Mouse (Mus musculus): ENCODE results near the gene Rps15. TPM values are rescaled to one million over a fixed set of nuclear protein-coding genes. Genes with fewer than 3 reads are reported as not detected.

Gene Rps15
- polyA plus RNA-seq, 1 experiment: 1,107 TPM

DNA sequence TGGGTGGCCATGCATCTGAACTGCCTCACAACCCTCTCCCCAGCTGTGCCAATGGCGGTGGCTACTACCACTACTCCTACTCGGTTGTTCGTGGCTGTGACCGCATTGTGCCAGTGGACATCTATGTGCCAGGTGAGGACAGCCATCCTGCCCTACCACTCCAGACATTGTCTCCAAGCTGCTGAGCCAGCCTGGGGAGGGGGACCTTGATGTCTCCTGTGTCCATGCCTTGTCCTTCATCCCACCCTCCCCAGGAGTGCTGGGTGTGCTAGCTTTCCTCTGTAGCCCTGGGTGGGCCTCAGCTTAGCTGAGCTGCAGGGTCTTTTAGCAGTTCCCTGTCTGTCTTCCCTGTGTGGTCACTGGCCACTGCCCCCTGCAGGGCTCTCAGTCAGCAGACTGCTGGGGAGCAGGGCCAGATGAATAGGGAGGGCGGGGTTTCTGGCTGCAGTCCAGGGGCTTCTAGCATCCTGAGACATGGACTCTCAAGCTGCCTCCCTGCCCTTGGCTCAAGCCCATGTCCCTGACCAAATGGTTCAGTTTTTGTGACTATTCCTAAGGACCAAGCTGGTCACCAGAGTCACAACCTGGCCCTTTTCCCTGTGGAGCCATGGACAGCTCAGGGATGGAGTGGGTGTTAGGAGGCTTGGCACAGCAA is 36.2 kb upstream of the Rps15 start:
- Histone ChIP-seq H3K27ac (replicated peaks; ENCODE audit: low read depth, low read length) (no peak overlapping the region), H3K4me3 (ENCODE audit: insufficient read depth, low read depth, low read length) (no peak overlapping the region), H3K4me1 (ENCODE audit: control insufficient read depth, insufficient read depth, insufficient read length, low read length) (peaks cover 10% of the 10 kb centered on the region)

DNA sequence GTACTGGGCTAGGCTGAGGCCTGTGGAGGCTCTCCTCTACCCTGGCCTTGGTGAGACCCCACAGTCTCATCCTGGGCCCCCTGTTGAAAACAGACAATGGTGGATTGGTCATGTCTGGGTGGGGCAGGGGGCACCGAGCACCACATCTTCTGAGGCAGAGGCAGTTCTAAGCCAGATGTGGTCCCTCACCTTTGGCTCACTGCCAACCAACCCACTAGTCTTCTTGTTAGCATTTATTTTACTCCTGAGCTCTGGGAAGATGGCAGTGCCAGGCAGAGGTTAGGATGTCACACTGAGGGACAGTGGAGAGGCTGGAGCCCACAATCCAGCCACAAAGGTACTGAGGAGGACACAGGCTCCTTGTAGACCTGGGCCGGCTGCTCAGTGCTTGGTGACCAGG is 34.3 kb upstream of the Rps15 start:
- peaks cover 12% of the 10 kb centered on the region for H3K4me1 ChIP-seq (ENCODE audit: control insufficient read depth, insufficient read depth, insufficient read length, low read length)
- no peak overlapping the region for H3K27ac ChIP-seq (replicated peaks; ENCODE audit: low read depth, low read length)
- H3K4me3 ChIP-seq (ENCODE audit: insufficient read depth, low read depth, low read length): no peak overlapping the region

DNA sequence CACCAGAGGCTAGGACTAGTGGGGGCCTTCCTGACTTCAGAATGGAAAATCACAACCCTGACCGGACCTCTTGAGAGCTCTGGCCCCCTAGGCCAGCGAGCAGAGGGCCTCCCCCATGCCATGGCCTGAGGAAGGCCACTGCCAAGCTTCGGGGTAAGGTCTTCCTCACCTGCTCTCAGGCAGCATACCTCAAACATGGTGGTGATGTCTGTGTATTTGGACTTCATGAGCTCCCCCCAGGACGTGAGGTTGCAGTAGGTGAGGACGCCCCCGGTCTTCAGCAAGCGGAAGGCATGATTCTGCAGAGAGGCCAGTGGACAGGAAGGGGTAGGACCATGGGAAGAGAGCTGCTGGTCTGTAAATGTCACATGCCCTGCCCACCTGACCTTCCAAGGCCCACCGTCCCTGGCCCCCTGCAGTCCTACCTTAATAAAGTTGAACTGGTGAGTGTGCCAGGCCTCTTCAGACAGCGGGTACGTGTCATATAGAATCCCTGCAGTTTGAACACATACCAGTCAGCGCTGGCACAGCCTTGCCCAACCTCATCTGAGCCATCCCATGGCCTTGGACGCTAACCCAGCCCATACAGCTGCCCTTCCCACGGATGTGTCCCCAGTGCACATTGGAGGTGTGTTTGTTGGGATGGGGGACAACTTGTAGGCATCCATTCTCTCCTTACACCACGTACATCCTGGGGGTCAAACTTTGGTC is 33.3 kb upstream of the Rps15 start:
- no peak overlapping the region for H3K27ac ChIP-seq (replicated peaks; ENCODE audit: low read depth, low read length)
- H3K4me1 ChIP-seq (ENCODE audit: control insufficient read depth, insufficient read depth, insufficient read length, low read length): peaks cover 12% of the 10 kb centered on the region
- H3K4me3 ChIP-seq (ENCODE audit: insufficient read depth, low read depth, low read length): no peak overlapping the region

DNA sequence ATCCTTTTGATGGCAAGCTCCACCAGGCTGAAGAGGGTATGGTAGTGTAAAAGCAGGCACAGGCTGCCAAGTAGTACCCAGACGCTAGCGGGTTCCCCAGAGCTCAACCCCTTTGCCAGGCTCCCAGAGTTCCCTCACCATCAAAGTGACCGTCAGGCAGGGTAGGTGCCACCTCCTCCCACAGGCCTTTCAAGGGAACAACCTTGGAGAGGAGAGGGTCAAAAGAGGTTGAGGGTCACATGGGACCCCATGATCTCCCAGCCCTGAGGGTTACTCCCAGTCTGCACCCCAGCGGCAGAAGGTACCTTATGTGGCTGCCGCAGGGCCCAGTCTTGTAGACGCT is 32.8 kb upstream of the Rps15 start:
- Histone ChIP-seq H3K27ac (replicated peaks; ENCODE audit: low read depth, low read length) (no peak overlapping the region), H3K4me3 (ENCODE audit: insufficient read depth, low read depth, low read length) (no peak overlapping the region), H3K4me1 (ENCODE audit: control insufficient read depth, insufficient read depth, insufficient read length, low read length) (peaks cover 12% of the 10 kb centered on the region)

DNA sequence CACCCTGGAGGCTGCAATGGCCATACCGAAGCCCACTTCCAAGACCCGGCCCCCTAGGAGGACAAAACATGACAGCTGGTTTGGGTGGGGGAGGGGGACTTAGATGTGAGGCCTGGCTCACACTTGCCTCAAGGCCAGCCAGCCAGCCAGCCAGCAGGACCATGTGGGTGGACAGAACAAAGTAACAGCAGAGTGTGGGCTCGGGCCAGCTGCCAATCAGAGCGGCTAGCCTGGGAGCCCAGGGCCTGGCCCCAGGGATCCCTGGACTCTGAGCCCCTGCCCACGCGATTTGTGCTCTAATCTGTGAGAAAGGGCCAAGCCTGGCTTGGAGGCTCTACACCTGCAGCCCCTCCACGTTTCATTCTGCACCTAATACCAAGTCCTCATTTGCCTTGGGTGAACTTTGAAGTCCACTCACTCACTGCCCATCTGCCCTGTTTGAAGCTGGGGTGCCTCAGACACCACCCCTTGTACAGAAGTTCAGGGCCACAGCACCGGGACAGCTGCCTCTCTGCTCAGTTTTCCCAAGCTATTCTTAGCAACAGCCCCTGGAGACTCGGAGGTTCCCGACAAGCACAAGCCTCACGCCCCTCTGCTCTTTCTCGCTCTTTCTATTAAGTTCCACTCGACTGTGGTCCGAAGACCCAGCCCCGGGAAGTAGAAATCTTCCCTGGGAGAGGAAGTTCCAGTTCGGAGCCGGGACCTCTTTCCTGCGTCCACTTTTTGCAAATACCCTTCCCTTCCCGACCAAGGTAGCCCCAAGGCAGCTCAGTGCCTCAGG is 32.2 kb upstream of the Rps15 start:
- Histone ChIP-seq H3K4me3 (ENCODE audit: insufficient read depth, low read depth, low read length) (peak overlapping the region; percentile 67), H3K4me1 (ENCODE audit: control insufficient read depth, insufficient read depth, insufficient read length, low read length) (peaks cover 12% of the 10 kb centered on the region), H3K27ac (replicated peaks; ENCODE audit: low read depth, low read length) (peak overlapping the region; percentile 32; the same call in 1 of the 2 replicates)

DNA sequence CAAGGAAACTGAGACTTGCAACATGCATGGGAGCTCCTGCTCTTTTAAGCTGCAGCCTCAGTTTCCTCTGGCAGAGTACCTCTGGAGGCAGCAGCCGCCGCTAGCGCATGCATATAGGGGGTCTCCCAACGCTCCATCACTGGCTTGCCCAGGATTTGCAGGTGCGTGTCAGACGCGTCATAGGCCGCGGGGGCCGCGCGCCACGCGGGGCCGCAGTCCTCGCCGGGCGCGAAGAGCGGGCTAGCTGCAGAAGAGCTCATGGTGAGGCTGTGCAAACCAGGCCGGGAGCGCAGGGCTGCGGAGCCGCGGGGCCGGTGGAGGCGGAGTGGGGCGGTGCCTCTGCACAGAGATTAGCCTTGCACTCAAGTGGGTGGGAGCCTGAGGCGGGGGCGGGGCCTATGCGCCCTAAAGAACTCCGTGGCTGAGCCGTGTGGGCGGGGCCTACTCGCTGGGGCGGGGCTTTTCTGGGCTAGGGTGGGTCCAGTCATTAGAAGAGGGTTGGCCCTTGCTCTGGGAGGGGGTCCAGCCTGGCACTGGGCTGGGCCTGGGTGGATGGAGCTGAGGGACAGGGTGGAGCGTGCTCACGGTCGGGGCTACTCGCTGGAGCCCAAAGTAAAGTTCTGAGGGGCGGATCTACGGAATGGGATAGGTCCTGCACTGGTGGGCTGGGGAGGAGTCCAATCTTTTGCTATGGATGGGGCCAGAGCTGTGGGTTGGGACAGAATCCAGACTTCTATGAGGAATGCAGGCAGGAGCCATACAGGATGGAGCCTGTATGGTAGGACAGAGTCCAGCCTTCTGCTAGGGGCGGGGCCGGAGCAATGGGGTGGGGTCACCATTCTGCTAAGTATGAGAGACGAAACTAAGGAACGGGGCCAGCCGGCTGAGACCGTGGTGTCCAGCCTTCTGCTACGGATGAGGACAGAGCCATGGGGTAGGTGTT is 31.3 kb upstream of the Rps15 start, which contains the start of the genes Gamt and Dazap1:
Gene Gamt (minus strand): TSS at position 371 of the 943 bp plus-strand sequence.
Gene Dazap1 (plus strand): TSS at position 845 of the 943 bp plus-strand sequence.
- peak within 1 kb of the TSS; percentile 99 for H3K27ac ChIP-seq (replicated peaks; ENCODE audit: low read depth, low read length)
- peak within 1 kb of the TSS; percentile 73 for H3K4me3 ChIP-seq (ENCODE audit: insufficient read depth, low read depth, low read length)
- H3K4me1 ChIP-seq (ENCODE audit: control insufficient read depth, insufficient read depth, insufficient read length, low read length): peaks cover 12% of the 10 kb centered on the region

DNA sequence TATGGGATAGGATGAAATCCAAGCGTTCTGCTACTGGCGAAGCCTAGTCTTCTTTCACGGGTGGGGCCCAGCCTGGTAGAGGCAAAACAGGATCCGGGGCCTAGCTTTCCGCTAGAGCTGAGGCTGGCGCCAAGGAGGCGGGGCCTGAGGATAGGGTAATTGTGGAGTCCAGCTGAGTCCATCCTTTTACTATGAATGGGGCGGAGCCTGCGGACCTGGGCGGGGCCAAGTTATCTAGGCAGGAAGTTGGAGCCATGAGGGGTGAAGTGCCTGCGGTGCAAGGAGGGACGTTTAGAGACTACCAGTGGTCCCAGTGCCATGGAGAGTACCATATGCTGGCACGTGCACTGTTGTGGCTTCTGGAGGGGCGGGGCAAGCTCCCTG is 30.7 kb upstream of the Rps15 start:
- Histone ChIP-seq H3K4me3 (ENCODE audit: insufficient read depth, low read depth, low read length) (peak overlapping the region; percentile 73), H3K27ac (replicated peaks; ENCODE audit: low read depth, low read length) (peak overlapping the region; percentile 99)

DNA sequence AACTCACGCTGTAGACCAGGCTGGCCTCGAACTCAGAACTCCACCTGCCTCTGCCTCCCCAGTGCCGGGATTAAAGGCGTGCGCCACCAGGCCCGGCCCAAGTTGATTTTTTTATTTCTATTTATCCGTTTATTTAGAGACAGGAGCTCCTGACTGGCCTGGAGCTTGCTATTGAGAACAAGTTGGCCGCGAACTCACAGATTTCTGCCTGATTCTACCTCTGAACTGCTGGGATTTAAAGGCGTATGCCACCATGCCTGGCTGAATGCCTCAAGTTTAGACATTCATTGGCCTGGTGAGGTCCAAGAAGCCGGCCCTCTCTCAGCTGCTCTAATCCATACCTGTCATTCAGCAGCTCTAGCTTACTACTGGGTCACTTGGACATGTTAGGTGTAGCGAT is 30.1 kb upstream of the Rps15 start:
- H3K27ac ChIP-seq (replicated peaks; ENCODE audit: low read depth, low read length): 0 out of 2 replicates have a peak overlapping the region, but pooled peaks have one; percentile 2

More for the DNA sequence above, 30.7 kb upstream of the Rps15 start:
- H3K4me1 ChIP-seq (ENCODE audit: control insufficient read depth, insufficient read depth, insufficient read length, low read length): peaks cover 15% of the 10 kb centered on the region

DNA sequence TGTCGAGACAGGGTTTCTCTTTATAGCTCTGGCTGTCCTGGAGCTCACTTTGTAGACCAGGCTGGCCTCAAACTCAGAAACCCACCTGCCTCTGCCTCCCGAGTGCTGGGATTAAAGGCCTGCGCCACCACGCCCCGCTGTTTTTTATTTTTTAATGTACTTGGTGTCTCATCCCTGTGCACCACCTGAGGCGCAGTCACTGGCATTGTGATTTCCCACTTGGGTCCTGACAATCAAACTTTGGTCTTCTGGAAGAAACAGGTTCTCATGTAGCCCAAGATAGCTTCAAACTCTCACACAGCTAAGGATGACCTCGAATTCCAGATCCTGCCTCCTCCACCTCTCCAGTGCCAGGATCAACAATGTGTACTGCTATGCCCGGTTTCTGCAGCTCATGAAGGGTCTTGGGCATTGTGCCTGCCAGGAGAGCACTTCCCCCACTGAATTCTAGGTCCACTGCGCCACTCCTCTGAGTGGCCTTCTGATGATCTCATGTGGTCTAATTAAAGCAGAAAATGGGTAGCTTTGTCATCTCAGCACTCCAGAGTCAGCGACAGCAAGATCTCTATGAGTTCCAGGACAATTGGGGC is 29.4 kb upstream of the Rps15 start:
- no peak overlapping the region for H3K4me3 ChIP-seq (ENCODE audit: insufficient read depth, low read depth, low read length)
- no peak overlapping the region for H3K27ac ChIP-seq (replicated peaks; ENCODE audit: low read depth, low read length)
- peaks cover 25% of the 10 kb centered on the region for H3K4me1 ChIP-seq (ENCODE audit: control insufficient read depth, insufficient read depth, insufficient read length, low read length)

More for the DNA sequence above, 30.1 kb upstream of the Rps15 start:
- H3K4me1 ChIP-seq (ENCODE audit: control insufficient read depth, insufficient read depth, insufficient read length, low read length): peaks cover 18% of the 10 kb centered on the region
- H3K4me3 ChIP-seq (ENCODE audit: insufficient read depth, low read depth, low read length): no peak overlapping the region

DNA sequence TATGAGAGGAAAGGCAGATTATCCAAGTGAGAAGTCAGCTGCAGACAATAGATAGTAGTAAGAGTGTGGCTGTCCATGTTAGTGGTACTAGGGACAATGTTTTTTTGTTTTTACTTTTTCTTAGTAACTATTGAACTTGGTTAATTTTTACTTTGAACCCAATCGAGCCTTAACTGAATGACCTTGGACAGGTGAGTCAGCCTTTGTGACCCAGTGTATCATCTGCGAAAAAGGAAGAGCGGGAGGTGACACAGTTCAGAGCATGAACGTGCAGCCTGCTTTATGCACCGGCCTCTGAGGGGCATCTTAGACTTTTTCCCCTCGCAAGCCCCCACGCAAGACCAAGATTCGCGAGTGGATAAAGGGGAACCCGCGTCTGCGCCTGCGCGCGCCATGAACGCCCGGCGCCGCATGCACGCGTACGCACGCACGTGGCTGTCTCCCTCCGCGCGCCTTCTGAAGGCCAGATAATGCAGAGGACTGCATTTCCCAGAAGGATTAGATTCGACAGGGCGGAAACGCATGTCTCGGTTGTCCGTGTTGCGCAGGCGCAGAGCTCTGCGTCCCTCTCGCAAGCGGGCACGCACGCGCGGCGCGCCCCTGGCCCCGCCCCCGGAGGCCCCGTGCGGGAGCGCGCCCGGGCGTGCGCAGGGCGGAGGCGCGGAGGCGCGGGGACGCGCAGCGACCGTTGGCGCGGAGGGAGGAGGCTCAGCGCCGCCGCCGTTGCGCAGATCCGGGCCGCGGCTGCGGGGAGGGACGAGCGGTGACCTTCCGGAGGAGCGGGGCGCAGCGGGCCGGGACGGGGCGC is 27.7 kb upstream of the Rps15 start:
- peaks cover 26% of the 10 kb centered on the region for H3K4me1 ChIP-seq (ENCODE audit: control insufficient read depth, insufficient read depth, insufficient read length, low read length)
- peak overlapping the region; percentile 97 for H3K27ac ChIP-seq (replicated peaks; ENCODE audit: low read depth, low read length)
- H3K4me3 ChIP-seq (ENCODE audit: insufficient read depth, low read depth, low read length): peak overlapping the region; percentile 98

DNA sequence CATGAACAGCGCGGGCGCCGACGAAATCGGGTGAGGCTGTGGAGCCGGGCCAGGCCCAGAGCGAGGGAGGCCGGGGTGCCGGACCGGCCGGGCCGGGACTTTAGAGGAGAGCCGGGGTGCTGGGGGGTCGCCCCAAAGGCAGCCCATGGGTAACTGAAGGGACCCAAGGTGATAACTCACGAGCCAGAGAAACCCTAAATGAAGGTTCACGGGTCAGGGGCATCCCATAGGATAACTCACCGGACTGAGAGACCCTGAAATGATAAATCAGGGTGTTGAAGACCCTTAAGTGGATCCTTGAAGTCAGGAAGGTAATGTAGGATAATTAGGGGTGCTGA is 27.1 kb upstream of the Rps15 start:
- Histone ChIP-seq H3K4me3 (ENCODE audit: insufficient read depth, low read depth, low read length) (peak overlapping the region; percentile 98), H3K27ac (replicated peaks; ENCODE audit: low read depth, low read length) (peak overlapping the region; percentile 97), H3K4me1 (ENCODE audit: control insufficient read depth, insufficient read depth, insufficient read length, low read length) (peaks cover 24% of the 10 kb centered on the region)

DNA sequence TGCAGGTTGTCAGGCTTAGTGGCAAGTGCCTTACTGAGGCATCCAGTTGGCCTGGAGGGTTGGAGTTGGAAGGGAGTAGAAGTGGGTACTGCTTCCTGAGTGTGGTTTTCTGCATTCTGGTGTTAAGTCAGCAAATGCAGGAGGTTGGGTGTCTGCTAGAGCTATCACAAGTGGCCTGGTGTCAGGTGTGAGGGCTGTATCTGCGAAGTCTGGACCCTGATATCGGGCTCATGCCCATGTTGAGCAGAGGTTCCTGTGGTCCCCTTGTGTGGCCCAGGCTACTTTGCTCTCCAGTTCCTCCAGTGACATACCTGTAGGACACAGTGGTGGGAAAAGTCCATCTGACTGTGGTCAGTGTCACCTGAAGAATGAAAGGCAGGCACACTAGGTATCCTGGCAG is 22.2 kb upstream of the Rps15 start:
- H3K27ac ChIP-seq (replicated peaks; ENCODE audit: low read depth, low read length): 0 out of 2 replicates have a peak overlapping the region, but pooled peaks have one; percentile 28
- H3K4me1 ChIP-seq (ENCODE audit: control insufficient read depth, insufficient read depth, insufficient read length, low read length): peaks cover 44% of the 10 kb centered on the region
- no peak overlapping the region for H3K4me3 ChIP-seq (ENCODE audit: insufficient read depth, low read depth, low read length)

DNA sequence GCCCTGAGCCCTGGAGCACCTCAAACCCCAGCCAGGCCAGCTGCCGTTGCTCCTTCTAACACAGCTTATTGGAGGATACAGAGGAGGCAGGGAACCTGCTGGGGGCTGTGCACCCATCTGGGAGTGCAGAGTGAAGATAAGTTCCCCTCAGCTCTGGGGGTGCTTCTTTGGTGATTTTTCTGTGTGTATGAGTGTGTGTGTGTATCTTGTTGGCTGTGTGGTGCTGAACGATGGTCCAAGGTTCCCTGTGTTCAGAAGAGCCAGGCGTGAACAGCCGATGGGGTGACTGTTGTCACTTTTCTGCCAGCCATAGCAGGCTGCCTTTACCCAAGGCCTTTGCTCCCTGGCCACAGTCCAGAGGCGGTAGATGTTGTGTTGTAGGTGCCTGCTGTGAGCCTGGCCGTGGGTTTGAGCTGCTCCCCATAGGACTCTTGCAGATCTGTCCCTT is 21.5 kb upstream of the Rps15 start:
- Histone ChIP-seq H3K27ac (replicated peaks; ENCODE audit: low read depth, low read length) (peak overlapping the region; percentile 28; the same call in 1 of the 2 replicates), H3K4me1 (ENCODE audit: control insufficient read depth, insufficient read depth, insufficient read length, low read length) (peaks cover 44% of the 10 kb centered on the region), H3K4me3 (ENCODE audit: insufficient read depth, low read depth, low read length) (no peak overlapping the region)

Data from brown adipose tissue, adult 24 weeks (tissue).